Mouse (Mus musculus) neural tube, embryonic 10.5 days (tissue): ENCODE data around the gene Fbxl5.

Experiments used
- DNase-seq: peaks from one replicate; pipeline ENCODE4 v3.0.0-alpha.2; 2017; ENCODE audit warnings: low spot score; ENCODE audit errors: extremely low spot score

Gene Fbxl5

GRCm38 (mm10) chr5:43783996-43784395, 37.4 kb downstream of the Fbxl5 start:
- no peak for DNase-seq

GRCm38 (mm10) chr5:43781977-43782930, 39.2 kb downstream of the Fbxl5 start:
- peak; percentile 85 for DNase-seq

GRCm38 (mm10) chr5:43781423-43781976, 39.9 kb downstream of the Fbxl5 start:
- DNase-seq = peak; percentile 72

GRCm38 (mm10) chr5:43778583-43778982, 42.9 kb downstream of the Fbxl5 start:
- no peak for DNase-seq

GRCm38 (mm10) chr5:43776993-43777392, 44.4 kb downstream of the Fbxl5 start:
- DNase-seq = no peak

GRCm38 (mm10) chr5:43776407-43776806, 45.0 kb downstream of the Fbxl5 start:
- no peak for DNase-seq

- DNase-seq = no peak
Observed at GRCm38 (mm10) chr5:43771555-43771954, 49.9 kb downstream of the Fbxl5 start.

- no peak for DNase-seq
Observed at GRCm38 (mm10) chr5:43770618-43771354, 50.7 kb downstream of the Fbxl5 start.

GRCm38 (mm10) chr5:43749092-43749491, 72.3 kb downstream of the Fbxl5 start:
- no peak for DNase-seq

GRCm38 (mm10) chr5:43748039-43748438, 73.4 kb downstream of the Fbxl5 start:
- DNase-seq = no peak

- no peak for DNase-seq
Observed at GRCm38 (mm10) chr5:43745156-43745555, 76.3 kb downstream of the Fbxl5 start.

- DNase-seq = no peak
Observed at GRCm38 (mm10) chr5:43744187-43744586, 77.3 kb downstream of the Fbxl5 start.

- DNase-seq = no peak
Observed at GRCm38 (mm10) chr5:43732381-43732780, 89.1 kb downstream of the Fbxl5 start.

GRCm38 (mm10) chr5:43728375-43729165, 92.9 kb downstream of the Fbxl5 start:
- no peak for DNase-seq

GRCm38 (mm10) chr5:43723830-43724229, 97.6 kb downstream of the Fbxl5 start:
- DNase-seq = no peak

GRCm38 (mm10) chr5:43722452-43722783, 99.0 kb downstream of the Fbxl5 start:
- DNase-seq = no peak

- DNase-seq = no peak
Observed at GRCm38 (mm10) chr5:43721538-43722451, 99.6 kb downstream of the Fbxl5 start.

GRCm38 (mm10) chr5:43699240-43699639, 122.2 kb downstream of the Fbxl5 start:
- DNase-seq = no peak

GRCm38 (mm10) chr5:43697133-43697532, 124.3 kb downstream of the Fbxl5 start:
- no peak for DNase-seq
